Mouse (Mus musculus): Measurements from ENCODE around the gene Gm10644.

The Gm10644 gene

DNA sequence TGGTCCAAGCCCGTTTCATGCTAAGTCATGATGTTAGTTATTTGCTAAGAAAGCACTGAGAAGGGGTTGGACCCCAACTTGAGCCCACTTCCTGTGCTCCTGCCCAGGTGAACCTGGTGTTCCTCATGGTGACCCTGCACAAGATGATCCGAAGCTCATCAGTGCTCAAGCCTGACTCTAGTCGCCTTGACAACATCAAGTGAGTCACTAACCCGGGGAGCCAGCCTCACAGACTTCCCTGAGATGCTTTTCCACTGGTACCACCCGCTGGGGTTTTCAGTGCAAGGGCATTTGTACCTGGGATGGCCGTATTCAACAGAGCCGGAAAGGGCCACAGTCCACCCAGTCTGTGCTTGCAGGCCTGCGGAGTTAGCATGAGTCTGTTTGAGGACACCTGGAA lies 19.6 kb downstream of the Gm10644 start:
- no peak for DNase-seq (ENCODE audit: low spot score)

DNA sequence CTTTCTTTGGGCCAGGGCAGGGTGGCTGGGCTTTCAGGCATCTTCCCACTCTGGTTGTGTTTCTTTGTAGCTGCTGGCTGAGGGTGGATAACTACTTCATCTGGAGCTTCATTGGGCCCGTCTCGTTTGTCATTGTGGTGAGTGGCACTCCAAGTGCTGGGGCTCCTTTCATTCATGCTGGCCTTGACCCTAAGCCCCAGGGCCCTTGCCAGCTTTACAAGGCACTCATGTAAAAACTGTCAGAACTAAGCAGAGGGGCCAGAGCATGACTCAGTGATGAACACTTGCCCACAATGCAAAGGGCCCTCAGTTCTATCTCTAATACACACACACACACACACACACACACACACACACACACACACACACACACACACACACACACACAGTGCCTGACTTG lies 20.0 kb downstream of the Gm10644 start:
- no peak for DNase-seq (ENCODE audit: low spot score)

DNA sequence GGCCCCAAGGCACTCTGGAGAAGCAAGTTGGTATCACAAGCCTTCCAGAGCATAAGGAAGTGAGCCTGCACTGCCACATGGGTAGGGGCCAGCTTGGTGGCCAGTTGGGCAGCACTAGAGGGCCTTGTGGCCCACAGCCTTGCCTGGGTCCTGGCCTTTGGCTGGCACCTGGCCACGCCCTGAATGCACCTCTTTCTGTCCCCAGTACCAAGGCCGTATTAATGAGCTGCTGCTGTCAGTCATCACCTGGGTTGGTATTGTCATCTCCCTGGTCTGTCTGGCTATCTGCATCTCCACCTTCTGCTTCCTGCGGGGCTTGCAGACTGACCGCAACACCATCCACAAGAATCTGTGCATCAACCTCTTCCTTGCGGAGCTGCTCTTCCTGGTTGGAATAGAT lies 20.8 kb downstream of the Gm10644 start:
- no peak for DNase-seq (ENCODE audit: low spot score)

DNA sequence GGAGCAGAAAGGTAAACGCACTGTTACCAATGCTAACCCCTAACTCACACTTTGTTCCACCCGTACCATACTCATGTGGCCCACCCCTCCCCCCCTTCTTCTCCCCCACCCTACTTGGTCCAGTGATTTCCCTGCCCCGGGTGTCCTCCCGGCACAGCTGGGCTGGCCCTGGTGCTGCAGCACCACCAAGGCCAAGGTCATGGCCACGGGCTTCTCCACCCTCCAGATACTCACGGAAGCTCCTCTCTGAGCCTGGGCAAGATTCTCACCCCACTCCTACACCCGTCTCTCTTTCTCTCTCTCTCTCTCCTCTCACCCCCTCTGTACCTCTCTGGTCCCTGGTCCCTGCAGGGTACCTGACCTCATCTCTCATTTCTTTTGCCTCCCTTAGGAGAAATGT lies 28.7 kb downstream of the Gm10644 start:
- no peak for DNase-seq (ENCODE audit: low spot score)

DNA sequence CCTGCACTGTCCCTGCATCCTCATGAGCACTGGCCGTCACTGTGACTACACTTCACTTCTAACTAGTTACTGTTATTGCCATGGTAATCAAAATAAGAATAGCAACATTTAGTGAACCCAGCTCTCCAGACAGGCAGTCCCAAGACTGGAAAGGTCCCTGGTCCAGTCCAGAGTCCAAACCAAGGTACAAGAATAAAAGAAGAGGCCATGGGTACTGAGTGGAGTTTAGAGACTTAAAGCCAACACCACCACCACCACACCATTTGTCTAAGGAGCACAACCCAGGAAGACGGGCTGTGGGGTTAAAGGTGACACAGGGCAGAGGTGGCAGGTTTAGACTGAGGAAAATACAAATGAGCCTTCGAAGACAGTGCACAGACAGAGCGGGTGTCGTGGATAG lies 30.4 kb downstream of the Gm10644 start:
- DNase-seq (ENCODE audit: low spot score) = no peak

DNA sequence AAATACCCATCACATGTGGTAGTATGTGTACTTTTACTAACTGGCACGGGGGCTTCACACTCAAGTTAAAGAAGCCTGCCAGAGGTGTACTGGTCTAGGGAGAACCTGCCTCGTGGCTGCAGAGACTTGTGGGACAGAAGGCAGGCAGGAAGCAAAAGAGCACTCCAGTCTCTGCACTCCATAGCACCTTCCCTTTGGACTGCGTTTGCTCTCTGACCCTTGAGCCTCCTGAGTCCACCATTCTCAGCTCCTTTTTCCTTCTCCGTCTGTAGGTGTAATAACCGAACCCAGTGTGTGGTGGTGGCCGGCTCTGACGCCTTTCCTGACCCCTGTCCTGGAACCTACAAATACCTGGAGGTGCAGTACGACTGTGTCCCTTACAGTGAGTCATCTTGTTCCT lies 32.3 kb downstream of the Gm10644 start:
- no peak for DNase-seq (ENCODE audit: low spot score)

DNA sequence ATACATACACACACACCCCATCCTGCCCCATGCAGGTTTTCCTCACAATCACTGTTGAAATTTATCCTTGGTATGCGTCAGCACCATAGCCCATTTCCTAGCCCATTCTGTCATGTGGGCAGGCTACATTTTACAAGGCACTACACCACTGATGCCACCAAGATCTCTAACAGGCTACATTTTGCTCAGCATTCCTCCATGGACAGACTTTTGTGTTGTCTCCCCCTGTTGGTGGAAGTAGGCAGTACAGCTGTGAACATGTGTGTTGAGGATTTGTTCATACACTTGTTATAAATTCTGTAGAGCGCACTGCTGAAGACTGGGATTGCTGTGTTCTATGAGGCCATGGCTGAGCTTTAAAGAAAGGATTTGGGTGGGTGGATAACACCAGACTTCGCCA lies 33.4 kb downstream of the Gm10644 start:
- DNase-seq (ENCODE audit: low spot score) = peak; percentile 51

DNA sequence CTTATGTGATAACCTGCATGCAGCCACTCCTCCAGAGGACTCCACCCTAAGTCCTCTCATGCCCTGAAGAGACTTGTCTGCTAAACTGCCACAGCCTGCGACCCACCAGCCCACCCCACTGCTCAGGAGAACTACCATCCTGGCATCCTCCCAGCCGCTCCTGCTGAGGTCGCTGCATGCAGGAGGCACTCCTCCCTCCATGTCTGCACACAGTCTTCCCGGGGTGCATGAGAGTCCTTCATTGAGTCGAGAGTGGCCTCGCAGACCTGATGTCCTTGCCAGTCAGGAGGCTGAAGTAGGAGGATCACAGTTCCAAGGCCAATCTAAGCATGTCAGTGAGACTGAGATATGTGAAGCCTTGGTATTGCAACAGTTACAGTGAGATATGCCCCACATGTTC lies 37.4 kb downstream of the Gm10644 start:
- DNase-seq (ENCODE audit: low spot score) = no peak

DNA sequence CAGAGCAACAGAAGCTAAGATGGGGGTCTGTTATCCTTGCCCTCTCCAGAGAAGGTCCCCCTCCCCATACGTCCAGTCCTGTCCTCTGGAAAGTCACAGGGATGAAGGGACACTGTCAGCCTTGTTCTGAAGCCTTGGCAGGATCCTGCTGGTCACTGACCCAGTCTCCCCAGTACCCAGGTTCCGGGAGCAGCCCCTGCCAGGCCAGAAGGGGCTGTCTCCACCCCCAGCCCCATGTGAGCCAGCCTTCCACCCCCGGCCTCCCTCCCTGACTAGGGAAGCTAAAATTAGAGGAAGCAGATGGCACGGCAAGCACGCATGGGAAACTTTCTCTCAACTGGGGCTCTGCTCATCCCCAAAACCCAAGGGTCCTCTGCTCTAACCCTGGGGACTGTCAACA lies 39.0 kb downstream of the Gm10644 start:
- no peak for DNase-seq (ENCODE audit: low spot score)

DNA sequence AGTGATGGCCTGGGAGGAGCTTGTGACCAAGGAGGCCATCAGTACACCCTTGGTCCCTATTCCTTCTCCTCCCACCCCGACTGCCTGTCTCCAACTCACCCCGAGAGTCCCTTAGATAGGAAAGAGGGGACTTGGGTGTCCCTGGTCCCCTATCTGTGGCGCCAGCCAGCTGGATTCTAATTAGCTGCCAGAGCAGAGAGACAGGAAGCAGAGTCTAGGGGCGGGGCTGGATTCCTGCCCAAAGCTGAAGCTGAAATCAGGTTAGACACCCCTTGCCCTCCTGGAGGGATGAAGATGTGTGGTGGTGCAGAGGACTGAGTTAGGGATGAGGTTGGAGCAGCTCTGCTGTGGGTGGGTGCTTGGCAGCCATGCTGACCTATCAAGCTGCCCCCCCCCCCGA lies 40.1 kb downstream of the Gm10644 start:
- no peak for DNase-seq (ENCODE audit: low spot score)

DNA sequence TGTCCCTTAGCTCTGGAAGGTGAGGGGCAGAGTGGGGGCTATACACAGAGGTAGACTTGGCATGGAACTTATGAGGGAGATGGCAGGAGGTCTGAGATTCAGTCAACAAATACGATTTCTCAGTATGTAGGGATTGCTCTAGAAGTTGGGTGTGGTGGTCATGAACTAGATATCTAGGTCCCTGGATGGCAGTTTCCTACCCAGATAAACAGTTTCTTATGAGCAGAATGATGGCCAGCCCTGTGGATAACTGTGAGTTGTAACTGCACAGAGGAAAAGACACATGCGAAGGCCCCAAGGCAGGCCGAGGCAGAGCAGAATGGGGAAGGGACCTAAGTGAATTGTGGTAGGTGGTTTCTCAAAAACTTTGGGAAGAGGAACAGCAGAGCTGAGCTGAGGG lies 40.8 kb downstream of the Gm10644 start:
- no peak for DNase-seq (ENCODE audit: low spot score)

DNA sequence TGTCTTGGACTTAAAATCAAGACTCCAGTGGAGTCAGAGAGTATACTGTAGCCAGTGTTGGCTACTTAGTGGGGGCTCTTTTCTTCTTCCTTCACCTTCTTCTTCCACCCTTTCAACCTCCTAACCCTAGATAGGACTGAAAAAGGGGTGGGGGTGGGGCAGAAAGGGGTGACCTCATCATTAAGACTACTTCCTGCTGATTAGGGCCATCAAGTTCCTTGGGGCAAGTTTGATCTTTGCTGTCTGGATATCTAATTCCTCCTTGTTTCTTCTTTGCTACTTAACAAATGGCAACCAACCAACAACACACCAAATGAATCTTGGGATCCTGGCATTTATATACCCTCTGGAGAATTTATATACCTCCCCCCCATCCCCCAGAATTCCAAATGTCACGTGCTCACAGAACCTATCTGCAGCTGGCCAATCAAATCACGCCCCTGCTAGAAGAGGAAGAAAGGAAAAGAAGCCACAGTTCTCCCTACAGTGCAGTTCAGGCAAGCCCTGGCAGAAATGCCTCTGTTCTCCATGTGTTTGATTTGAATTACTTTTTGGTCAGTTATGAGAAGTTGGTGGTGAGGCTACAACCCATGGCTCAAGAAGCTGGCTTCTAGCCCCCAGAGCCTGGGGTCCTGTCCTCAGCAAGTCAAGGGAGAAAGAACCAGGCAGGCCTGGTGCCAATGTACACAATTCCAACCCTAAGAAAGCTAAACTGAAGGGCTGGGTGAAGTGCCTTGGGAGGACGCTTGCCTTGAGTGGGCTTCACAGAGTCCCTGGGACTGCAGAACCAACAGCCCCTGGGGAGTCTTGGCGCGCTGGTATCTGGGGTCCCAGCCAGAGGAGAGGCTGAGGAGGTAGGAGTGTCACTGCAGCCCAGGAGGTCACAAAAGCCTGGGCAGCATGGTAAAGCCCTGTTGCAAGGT lies 42.9 kb downstream of the Gm10644 start:
- no peak for DNase-seq (ENCODE audit: low spot score)

DNA sequence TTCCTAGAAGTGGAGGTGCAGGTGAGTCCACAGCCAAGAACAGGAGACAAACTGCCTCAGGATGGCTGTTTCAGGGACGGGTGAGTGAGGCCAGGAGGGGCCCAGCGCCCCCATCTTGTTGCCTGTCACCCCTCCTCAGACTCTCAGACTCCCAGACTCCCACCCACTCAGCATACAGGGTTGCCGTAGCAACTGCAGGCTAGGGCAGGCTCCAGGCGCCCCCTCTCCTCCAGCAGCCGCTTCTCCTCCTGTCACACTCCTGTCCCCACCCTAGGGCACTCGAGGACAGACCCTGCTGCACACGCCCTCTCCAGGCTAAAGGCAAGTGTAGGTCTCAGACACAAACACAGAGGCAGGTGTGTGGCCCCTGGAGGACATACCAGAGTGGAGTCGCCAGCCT lies 45.7 kb downstream of the Gm10644 start:
- DNase-seq (ENCODE audit: low spot score) = no peak

DNA sequence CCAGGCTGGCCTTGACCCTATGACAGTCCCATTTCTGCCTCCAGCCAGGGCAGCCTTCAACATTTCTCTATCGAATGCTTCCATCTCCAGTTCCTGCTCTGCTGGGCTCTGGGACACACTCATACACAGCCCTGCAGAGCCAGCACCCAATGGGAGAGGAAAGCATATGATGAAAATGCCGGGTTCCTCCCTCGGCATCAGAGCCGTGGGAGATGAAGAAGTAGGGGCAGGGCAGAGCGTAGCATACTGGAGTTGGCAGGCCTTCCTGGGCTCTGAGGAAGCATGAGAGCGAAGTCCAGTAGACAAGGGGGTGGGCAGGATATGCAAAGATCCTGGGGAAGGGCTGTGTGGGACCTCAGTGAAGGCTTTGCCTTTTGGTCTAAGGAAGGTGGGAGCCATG lies 46.4 kb downstream of the Gm10644 start:
- DNase-seq (ENCODE audit: low spot score) = no peak

DNA sequence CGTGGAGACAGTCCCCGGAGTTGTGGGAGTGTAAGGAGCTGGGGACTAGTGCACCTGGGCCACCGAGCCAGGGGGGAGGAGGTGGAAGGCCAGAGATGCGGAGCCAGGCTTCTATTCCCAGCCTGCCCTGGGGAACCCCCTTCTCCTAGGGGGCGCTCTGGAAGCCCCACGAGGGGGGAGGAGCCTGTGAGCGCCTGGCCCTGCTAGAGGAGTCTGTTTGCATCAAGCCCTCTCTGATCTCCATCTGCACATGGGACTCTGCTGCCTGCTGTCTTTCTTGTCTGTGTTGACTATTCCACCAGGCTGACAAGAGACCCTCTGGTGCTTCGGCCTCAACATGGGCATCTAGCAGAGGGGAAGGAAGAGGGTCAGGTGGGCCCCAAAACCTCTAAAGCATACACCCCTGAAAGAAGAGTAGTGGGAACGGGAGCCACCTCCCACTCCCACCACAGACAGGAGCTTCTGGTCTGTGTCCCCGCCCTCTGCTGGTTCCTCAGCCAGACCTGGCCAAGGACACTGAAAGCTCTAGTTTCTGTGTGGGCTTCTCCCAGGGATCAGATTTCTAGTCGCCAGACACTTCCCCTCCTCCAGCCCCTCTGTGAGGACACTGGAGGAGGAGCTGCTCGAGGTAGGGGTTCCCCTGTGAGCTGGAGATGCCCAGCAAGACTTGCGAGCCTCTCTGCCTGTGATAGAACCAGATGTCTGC lies 51.9 kb downstream of the Gm10644 start:
- DNase-seq (ENCODE audit: low spot score) = no peak

DNA sequence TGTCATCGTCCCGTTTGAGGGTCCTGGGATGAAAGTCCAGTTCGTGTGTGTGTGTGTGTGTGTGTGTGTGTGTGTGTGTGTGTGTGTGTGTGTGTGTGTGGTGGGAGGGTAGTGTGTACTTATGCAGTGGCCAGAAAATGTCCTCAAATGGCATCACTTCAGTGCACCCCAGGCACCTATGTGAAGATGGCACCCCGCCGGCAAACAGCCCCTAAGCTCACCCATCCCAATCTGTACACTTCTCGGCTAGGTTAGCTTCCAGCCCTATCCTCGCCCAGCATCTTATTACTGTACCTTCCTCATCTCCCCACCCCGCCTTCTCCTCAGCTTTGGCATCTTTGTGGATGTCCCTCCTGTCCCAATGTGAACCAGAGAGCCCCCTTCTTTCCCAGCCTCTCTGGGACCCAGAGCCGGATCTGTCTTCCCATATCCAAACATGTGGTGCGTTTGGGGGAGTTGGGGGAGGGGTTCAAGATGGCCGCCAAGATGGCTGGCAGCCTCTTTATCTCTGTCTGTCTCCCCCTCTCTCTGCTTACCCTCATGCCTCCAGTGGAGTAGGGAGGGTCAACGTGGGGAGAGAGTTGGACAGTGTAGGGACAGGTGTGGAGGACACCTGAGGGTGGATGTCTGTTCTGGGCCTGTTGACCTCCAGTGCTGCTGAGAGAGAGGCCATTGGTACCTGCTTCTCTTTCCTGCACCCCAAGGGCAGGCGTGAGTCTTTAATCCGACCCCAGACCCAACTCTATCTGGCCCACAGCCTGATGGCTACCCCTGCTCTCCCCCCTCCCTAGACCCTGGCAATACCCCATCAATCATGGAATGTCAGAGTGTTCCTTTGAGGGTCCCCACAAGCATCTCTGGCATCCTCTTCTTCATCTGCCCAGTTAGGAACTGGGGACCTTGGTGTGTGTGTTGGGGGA lies 53.2 kb downstream of the Gm10644 start:
- DNase-seq (ENCODE audit: low spot score) = no peak

DNA sequence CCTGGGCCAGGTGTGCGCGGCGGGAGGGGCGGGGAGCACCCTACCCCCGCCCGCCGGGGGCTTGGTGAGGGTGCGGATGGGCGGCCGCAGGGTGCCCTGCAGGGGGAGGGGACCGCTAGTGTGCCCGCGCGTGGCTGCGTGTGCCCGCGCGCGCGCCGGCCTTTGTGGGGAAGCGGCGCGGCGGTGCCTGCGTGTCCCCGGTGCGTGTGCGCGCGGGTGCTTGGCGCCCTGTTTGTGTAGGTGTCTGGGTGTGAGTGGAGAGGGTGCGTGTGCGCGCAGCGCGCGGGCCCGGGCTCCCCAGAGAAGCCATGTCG lies 54.1 kb downstream of the Gm10644 start:
- DNase-seq (ENCODE audit: low spot score) = no peak

DNA sequence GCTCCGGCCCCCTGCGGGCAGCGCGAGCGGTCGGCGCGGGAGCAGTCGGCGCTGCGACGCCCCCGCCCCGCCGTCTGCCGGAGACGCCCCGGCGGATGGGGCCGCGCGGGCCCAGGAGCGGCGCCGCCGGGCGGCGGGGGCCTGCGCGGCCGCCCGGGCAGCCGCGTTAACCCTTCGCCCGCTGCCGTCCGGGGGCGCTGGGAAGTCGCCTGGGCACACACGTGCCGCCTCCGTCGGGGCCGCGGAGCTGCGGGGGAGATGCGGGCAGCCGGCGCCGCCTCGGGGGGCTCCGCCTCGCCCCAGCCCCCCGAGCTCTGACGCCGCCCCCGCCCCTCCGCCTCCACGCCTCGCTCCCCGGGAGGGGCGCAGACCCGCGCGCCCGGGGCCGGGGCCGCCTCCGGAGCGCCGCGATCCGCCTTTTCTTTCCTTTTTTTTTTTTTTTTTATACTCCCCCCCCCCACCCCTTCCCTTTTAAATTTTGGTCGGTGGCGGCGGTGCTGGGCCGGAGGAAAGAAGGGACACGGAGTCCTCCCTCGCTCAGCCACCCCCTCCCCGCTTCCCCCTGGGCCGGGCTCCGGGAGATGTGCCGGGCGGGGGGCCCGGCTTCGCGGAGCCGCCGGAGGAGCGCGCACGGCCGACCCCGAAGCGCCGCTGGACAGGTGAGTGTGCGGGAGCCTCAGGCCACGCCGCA lies 54.6 kb downstream of the Gm10644 start:
- DNase-seq (ENCODE audit: low spot score) = no peak

DNA sequence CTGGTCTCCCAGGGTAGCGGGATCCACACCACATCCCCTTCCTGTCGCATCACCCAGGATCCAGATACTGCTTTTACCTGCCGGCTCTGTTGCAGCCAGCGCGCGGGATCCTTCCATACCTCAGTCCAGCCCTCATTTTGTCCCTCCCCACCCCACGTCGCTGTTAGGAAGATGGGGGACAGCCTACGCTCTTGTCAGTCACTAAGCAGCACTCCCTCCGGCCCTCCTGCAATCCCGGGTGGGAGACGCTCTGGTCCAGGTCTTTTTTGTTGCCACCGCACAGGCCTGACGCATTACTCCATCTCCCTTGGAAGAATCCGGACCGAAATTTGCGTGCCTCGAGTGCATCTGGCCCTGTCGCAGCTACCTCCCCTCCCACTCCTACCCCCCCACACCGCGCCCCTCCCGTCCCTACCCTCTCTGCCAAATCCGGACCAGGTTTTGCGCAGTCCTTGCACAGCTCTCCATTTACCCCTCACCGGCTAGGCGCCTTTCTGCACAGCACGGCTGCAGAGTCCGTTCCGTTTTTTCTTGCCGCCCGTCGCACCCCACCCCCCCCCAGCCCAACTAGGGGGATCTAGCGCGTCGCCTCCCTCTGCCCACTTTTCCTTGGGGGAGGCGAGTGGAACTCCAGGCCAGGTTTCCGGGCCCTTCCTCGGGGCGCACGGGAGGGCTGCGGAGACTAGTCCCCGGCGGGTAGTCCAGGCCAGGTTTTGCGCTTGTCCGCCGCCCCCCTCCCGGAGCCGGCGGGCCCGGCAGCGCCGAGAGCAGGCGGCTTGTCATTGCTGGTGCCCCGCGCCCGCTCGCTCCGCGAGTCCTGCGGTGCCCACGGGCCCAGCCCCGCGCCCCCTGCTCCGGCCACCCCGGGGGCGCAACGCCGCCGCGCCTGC lies 55.4 kb downstream of the Gm10644 start, which contains the start of gene Adgrl1:
Gene Adgrl1 (plus strand): TSS at position 743 of the 890 bp plus-strand sequence.
- DNase-seq (ENCODE audit: low spot score) = peak; percentile 77

DNA sequence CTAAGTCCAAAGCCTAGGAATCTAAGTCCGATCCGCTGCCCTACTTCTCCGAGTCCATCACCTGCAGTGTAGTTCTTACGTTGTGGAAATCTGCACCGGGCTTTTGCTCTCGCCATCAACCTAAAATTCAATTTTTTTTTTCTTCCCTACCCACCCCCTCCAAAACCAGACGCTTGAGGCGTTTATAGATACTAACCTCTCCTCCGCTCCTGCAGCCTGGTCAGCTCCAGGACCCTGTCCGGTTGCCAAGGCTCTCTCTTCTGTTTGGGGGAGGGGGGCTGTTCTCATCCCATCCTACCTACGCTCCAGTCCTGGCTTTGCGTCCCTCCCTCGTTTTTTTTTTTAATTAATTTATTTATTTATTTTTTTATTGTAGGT lies 56.0 kb downstream of the Gm10644 start:
- no peak for DNase-seq (ENCODE audit: low spot score)

DNA sequence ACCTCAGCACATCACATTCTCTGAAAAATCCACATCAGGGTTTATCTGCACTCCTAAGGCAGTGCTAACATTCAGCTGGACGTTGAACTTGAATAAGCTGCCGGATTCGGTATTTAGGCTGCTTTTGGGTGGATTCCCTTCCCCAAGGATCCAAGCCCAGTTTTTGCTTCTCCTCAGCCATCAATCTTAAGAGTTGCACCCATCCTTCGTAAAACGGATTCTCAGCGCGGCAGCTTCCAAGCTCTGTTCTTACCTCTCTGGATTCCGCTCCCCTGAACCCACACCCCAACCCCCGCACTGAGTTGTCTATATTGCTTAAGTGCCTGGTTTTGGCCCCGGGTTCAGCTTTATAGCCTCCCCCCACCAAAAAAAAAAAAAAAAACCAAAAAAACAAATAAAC lies 56.5 kb downstream of the Gm10644 start:
- no peak for DNase-seq (ENCODE audit: low spot score)

Data from urinary bladder, postnatal 10 days (tissue).